Mouse (Mus musculus) spleen, postnatal 10 days (tissue): Measurements from ENCODE around the gene Tnfsf11.
A peak's percentile ranks its signal among the peaks of the same experiment; 100 is the strongest.

Source experiments
- DNase-seq, 2 experiments: peaks; one replicate each; pipeline ENCODE4 v3.0.0; 2021 to 2022; ENCODE audit warnings: low spot score in 2 of 2

Gene Tnfsf11

DNA sequence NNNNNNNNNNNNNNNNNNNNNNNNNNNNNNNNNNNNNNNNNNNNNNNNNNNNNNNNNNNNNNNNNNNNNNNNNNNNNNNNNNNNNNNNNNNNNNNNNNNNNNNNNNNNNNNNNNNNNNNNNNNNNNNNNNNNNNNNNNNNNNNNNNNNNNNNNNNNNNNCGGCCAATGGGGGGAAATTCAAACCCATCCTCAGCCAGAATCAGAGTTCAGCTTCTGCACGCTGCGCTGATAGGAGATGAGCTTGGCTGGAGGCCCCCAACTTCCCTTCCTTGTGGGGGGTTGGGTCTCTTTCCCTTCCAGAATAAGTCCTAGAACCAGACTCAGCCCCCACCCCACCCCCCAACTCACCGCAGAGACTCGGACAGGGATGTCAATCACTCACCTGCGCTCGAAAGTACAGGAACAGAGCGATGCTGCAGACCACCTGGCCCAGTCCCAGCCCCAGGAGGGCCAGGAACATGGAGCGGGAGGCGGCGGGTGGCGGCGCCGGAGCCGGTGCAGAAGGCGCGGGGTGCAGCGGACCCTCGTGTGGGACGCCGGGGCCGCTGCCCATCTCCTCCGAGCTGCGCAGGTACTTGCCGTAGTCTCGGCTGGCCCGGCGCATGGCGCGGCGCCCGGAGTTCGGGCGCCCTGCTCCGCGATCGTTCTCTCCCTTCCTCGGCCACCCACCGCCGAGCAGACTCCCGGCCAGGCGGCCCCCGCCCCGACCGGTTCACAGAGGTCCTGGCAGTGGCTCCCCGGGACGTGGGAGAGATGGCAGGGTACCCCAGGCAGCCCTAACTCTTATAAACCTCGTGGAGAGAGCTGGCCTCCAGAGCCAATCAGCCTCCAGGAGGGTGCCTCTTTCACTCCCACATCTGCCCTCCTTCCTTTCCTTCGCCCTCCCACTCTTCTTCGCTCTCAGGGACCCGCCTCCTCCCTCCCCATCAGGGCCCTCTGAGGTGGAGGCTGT lies at the start of gene Tnfsf11:
Tnfsf11 (minus strand) TSS at position 758 of the 952 bp plus-strand sequence.
- peak; percentile 7 to 17 for DNase-seq

DNA sequence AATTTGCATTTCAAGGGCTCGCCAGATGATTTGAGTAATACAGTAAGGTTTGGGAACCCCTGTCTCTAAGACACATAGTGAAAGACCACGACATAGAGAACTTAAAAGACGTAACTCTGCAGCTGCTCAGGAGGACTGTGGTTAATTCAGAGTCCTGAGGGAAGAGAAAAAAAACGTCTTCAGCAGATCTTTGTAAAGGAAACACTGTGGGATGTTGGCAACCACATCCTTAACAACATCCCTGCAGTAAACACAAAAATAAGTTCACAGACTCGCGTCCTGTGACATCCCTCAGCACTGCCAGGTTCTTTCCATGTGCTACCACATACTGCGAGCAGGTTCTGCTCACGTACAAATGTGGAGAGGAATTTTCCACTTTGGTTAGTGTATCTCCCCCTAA lies 48.9 kb upstream of the Tnfsf11 start:
- DNase-seq: no peak

DNA sequence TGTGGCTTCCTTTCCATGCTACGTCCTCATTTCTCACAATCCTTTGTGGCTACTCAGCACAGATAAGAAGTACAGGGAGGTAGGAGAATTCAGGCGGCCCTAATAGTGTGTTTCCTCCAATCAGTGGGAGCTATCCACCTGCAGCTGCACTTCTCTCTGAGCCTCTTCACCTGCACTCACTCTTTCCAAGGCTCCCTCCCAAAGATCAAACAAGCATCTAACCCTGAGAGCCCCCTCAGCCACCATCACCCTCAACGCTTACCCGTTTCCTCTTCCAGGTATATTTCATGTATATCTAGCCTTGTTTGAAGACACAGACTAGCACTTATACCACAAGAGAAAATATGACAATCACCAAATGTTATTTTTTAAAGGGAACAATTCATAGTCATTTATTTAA lies 47.5 kb upstream of the Tnfsf11 start:
- DNase-seq: no peak

DNA sequence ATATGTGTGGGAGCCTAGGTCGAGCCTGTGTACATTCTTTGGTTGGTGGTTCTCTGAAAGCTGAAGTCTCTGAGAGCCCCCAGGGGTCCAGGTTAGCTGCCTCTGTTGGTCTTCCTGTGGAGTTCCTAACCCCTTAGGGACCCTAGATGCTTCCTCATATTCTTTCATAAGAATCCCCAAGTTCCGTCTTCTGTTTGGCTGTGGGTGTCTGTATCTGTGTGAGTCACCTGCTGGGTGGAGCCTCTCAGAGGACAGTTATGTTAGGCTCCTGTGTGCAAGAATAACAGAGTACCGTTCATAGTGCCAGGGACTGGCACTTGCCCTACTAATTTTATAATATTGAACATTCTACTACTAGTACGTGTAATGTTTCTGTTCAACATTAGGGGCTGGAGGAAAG lies 45.0 kb upstream of the Tnfsf11 start:
- DNase-seq: no peak

DNA sequence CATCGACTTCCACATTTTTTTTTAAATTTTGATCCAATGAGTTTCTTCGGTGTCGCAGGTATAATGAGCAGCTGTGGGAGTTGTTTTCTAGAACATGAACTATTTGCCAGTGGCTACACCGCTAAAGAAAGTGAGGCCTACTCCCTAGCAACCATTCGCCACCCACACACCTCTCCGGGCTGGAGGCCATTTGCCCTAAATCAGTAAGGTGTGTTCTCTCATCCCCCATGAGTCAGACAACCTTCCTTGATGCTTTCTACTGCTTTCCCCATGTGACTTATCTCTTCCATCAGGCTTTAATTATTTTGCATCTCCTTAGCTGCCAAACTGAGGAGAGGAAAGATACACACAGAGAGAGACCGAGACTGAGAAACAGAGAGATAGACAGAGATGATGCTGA lies 43.7 kb upstream of the Tnfsf11 start:
- no peak for DNase-seq

DNA sequence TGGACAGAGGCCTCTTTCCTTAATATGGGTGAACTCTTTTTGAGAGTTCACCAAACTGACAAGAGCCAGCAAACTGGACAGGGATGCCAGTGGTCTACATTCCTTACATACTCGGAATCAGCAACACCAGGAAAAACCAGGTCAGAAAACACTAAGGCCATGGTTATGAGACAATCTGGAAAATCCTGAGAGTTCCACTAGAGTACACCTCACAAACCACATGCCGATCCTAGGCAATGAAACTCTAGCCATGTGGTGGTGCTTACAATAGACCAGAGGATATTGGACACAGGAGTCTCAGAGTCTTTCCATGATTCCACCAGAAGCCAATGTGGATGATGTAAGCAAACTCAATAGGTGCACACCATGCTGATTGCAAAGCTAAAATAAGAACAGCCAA lies 39.9 kb upstream of the Tnfsf11 start:
- DNase-seq: no peak

DNA sequence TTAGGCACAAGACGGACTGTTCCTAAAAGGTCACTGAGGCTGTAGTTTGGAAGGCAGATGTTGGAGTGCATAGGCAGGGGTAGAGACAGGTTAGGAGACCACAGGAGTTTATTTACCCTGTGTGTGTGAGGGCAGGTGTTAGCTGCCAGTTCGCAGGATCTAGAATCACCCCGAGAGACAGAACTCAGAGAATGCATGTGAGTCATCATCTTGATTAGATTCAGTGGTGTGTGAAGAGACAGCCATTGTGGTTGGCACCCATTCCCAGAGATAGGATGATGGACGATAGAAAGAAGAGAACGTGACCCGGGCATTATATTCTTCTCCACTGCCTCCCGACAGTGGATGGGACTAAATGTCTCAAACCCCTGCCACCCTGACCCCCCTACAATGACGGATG lies 35.2 kb upstream of the Tnfsf11 start:
- DNase-seq: no peak

DNA sequence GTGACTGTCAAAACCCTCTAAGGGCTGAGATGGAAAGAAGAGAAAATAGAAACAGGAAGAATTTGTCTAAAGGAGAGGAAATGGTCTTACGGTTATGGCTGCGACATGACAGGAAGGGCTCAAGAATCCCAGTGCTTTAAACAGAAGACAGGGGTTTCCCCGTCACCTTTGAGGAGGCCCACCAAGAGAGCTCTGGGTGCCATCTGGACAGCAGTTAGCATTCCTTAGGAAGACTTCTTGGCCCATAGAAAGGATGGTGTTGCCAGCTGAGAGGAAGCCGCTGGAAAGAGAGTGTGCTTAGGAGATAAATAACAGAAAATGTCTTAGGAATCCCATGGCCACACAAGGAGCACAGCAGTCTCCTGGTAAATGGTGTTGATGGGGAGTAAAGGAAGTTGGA lies 34.3 kb upstream of the Tnfsf11 start:
- no peak for DNase-seq

DNA sequence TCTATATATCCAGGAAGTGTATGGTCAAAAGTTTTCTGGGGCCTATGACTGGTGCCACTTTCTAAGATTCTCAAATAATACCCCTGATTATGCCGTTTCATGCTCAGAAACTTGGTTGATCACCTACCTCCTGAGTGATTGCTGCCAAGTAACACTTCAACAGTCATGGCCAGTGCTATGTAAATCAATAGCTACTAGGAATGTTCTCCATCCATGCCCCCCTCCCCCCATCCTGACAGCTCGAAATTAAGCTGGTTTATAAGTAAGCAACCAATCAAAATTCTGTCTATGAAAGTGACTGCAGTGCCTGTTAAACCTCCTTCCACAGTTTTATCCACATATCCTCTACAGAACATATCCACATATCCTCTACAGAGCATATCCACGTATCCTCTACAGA lies 25.5 kb upstream of the Tnfsf11 start:
- DNase-seq: no peak

DNA sequence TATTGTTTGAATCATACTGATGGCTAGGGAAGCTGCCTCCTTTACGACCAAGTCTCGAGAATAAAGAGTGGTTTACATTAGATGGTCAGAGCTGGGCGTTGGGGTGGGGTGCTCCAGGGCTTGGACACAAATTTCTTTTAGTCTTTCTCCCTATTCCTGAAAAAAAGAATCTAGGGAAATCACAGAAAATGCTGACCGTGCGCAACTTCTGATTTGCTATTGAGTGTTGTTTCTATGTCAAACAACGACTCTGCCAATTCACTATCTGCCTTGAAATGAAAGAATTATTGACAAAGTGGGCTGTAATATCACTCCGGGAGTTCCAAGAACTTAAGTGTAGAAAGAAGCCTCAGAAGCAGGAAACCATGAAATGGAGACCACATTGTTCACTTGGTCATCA lies 23.5 kb upstream of the Tnfsf11 start:
- DNase-seq: no peak

DNA sequence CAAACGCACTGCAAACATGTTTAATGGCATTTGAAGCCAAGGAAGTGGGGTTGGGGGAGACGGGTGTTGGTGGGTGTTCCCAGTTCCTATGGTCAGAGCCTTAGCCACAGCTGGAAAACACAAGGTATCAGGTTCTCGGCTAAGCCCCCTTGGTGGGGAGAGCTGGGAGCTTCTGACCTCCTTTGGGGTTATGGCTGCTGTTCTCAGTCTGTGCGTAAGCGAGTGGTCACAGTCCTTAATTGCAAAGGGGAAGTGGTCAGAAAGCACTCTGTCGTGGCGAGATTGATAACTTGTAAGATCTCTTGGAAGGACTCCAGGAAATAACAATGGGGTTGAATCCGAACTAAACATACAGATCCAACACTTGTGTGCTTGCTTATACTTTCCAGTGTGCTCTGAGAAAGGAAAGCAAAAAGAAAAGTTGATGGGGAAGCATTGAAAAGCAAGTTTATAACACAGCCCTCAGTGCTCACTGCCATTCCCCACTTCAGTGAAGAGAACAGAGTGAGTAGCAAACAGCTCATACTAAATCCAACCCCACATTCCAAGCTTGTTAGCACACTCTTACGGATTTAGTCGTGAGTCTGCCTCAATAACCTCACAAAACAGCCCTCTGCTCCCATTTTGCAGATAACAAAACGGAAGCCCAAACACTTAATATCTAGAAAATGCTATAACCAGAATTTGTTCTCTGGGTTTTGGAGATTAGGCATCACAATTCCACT lies 22.9 kb upstream of the Tnfsf11 start:
- no peak for DNase-seq

DNA sequence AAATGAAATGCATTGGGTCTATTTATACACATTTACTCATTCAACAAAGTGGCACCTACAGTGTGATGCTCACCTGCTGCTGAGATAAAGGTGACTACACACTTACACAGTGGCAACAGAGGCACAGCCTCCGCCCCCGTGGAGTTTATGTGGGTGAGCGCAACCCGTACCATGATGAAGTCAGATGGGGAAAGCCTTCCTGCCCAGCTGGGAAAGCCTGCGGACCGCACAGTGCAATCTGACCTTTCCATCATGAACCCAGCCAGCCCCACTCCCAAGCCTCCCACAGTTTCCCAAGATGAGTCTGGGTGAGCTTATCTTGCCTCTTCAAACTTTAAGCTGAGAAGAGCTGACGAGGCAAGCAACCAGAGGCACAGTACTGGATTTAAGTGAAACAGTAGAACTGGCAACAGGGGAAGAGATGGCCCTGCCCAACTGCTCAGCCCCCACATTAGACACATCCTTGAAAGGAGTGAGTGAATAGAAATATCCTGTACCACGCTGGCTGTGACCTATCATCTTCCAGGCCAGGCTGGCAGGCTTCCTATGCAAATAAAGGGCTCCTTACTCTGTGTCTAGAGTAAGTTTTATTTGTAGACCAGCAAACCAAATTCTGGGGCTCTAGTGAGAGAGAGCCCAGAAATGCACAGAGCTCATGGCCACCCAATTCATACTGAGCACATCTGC lies 22.1 kb upstream of the Tnfsf11 start:
- no peak for DNase-seq

DNA sequence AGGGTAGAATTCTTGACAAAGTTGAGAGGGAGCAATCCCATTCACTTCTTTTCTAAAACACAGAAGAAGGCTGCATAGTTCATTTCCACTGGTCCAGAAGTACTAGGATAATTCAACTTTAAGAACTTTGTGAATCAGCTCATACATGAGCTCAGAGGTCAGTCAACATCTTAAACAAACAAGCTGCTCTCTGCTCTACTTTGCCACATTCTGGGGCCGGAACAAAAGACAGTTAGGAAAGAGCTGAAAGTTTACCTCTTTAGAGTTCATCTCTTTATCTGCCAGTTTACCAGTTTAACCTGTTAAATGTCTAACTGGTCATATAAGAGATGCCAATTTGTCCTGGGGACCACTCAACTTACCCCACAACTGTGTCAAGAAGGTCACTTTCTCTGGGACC lies 15.5 kb upstream of the Tnfsf11 start:
- DNase-seq: no peak

DNA sequence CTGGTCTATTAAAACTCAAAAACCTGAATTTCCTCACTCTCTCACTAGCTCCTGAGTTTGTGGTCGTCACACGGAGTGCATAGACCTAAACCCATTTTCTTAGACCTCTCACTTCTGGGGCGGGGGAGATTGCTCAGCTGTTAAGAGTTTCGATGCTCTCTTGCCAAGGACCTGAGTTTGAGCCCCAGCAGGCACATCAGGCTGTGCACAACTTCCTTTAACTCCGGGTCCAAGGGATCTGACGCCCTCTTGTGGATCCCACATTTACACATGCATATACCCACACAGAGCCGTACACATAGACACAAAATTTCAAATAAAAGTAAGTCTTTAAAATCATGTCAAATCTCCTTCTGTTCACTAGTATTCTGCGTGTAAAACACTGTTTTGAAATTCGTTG lies 15.1 kb upstream of the Tnfsf11 start:
- no peak for DNase-seq

DNA sequence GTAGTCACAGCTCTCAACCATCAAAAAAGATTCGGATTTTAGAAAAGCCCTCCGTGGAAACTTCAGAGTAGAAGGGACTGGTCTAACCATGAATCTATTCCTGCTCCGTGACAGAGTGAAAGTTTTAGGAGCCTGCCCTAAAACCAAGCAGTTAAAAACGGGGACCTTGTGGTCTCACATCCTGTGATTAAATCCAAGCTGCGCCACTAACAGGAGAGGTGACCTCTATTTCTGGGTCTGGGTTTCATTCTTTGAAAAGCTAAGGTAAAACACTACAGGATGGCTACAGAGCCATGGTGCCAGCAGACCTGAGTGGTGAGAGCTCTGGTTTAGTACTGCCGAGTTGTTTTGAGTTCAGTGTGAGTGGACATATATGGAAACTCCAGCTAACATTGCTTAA lies 12.4 kb upstream of the Tnfsf11 start:
- DNase-seq: no peak

DNA sequence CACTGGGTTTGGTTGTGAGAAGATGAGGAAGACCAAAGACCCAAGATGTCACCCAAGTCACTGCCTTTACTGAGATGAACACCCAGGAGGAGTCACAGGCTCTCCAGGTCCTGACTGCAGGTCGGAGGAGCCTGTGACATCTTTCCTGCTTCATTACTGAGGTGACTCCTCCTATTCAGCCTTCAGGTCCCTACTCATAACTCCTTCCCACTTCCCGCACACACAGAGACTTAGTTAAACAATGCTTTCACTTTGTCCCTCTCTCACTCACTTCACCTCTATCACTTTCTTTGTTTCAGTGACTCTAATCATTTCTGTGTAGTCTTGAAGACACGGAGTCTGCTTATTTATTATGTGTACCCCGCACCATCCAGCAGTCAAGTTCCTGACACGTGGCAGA lies 11.7 kb upstream of the Tnfsf11 start:
- no peak for DNase-seq

DNA sequence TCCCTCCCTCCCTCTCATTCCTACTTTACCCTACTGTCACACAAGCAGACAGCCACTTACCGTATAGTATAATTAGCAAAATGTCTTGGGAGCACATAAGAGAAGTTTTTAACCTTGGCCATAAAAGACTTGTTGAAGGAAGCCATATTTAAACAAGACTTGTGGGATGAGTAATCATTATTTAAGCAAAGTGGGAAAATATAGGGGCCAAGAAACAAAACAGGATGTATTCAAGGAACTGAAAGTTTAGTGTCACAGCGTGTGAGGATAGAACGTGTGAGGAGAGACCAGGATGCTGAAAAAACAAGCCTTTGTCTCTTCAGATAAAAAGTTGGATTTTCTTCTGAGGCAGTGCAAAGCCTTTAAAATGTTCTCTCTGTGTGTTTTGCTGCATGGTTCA lies 11.2 kb upstream of the Tnfsf11 start:
- no peak for DNase-seq

DNA sequence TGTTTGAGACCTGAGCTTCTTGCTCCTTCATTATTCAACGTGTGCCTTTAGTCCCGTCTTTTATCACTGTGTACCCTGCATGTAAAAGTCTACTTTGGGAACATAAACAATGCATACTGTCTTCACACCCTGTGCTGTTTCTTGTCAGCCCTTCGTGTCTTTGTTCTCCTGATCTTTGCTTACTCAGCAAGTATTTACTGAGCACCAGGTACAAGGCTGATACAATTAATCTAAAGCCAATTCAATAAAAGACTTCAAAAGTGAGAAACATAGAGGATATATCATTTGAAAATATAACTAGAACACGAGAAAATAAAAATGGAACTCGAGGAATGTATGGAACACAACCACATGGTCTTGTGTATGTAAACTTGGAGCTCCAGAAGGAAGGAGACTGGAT lies 9.8 kb upstream of the Tnfsf11 start:
- DNase-seq: no peak

DNA sequence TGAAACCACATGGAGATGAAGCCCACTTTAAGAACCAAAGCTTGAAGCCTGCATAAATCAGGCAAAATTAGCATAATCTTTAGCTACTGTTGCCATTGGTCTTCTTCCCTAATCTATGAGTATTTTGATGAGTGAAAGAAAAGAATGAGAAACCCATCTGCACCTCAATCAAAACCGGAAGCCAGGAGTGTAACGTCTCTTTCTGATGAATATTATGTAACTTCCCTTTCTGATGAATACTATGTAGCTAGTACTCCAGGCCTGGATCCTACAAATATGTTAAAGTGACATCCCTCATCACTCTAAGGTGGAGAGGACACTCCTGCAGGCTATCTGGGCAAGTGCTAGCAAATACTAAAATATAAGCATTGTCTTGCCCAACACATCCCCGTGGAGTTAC lies 6.9 kb downstream of the Tnfsf11 start:
- no peak for DNase-seq

DNA sequence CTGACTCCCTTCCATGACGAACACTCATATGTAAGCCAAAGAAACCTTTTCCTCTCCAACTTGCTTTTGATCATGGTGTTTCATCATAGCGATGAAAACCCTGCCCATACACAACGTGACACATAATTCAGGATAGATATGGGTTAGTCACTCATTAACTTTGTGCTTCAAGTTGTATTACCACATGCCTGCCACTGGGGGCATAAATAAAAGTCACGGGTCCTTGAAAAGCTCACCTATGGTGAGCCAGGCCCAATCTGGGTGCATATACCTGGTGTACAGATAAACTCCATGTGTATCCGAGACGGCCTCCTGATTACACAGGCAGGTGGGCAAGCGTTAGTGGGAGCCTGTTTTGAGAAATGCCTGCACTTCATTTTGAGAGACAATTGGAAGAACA lies 15.2 kb downstream of the Tnfsf11 start:
- DNase-seq: no peak

DNA sequence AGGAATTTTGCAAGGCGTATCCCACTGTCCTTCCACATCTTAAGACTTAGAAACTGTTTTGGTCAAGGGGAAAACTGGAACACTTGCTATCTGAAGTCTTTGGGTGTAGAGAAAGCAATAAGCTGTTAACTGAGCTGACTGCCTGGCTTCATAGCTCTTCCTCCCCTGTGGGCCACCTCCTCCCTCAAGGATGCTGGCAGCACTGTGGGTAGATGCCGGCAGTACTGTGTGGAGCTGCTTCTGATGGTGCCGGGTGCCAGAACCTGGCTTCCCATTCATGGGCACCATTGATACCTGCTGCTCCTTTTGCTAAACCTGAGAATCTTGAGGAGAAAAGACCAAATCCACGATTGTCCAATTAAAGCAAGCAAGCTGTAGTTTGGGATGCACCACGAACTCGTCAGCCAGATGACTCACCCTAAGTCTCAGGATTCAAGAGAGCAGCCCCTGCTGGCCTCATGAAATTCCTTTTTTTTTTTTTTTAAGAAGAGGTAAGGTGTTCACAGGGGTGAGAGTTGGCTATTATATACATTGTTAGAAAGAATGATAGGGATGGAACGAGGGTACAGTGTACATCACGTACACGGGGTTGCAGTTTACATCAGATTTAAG lies 17.8 kb downstream of the Tnfsf11 start:
- DNase-seq: no peak

DNA sequence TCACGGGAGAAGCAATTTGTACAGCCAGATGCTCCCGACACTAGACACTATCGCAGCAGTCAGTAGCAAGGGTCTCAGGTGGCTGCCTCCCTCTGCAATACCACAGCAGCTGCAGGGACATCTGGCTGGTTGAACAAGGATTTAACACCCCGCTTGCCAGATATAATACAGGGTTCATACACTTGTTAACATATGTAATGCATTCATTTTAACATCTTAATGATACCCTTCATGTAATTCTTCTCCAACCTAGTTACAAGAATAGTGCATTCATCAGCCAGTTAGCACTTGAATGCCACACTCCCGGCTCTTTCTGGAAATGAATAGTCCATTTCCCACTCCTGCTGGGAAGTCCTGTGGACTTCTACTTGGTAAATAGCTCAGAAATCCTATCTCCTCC lies 18.9 kb downstream of the Tnfsf11 start:
- no peak for DNase-seq
